Mouse (Mus musculus) midbrain, postnatal 0 days (tissue): ENCODE data around the gene Fgf10. TPM values are rescaled to one million over a fixed set of nuclear protein-coding genes. Genes with fewer than 3 reads are reported as not detected.

Experiments
- ATAC-seq: fragments of 200-750 bp; cut with Nextera tagmentation; 2 replicates; pipeline ENCODE4 v1.8.0; 2017; ENCODE audit warnings: moderate number of reproducible peaks, mild to moderate bottlenecking, moderate TSS enrichment, moderate library complexity; ENCODE audit not compliant: low FRiP score
- DNase-seq: peaks from one replicate; pipeline ENCODE4 v3.0.0-alpha.2; 2015; ENCODE audit warnings: low spot score
- H3K27ac ChIP-seq: fragments of 300-500 bp; sonication (generic); 2 replicates; pipeline ENCODE4 v1.5.1; 2014; ENCODE audit warnings: low read depth, mild to moderate bottlenecking, low read length, mixed read lengths
- H3K27me3 ChIP-seq: fragments of 300-500 bp; sonication (generic); 2 replicates; pipeline ENCODE4 v1.6.1; 2014; ENCODE audit warnings: low read length, control low read depth, mixed read lengths; ENCODE audit not compliant: insufficient read depth
- H3K36me3 ChIP-seq: fragments of 300-500 bp; sonication (generic); 2 replicates; pipeline ENCODE4 v1.6.1; 2014; ENCODE audit warnings: low read length, control low read depth, mixed read lengths; ENCODE audit not compliant: insufficient read depth
- H3K4me1 ChIP-seq: fragments of 300-500 bp; sonication (generic); 2 replicates; pipeline ENCODE4 v1.6.1; 2014; ENCODE audit warnings: mild to moderate bottlenecking, control low read depth, antibody characterized with exemption, low read length, mixed read lengths; ENCODE audit not compliant: insufficient read depth
- H3K4me2 ChIP-seq: fragments of 300-500 bp; sonication (generic); 2 replicates; pipeline ENCODE4 v1.6.1; 2014; ENCODE audit warnings: low read depth, mild to moderate bottlenecking, low read length, mixed read lengths; ENCODE audit not compliant: poor library complexity, severe bottlenecking
- H3K4me3 ChIP-seq: fragments of 300-500 bp; sonication (generic); 2 replicates; pipeline ENCODE4 v1.5.1; 2014; ENCODE audit warnings: low read depth, mild to moderate bottlenecking, low read length, moderate library complexity
- H3K9ac ChIP-seq: fragments of 300-500 bp; sonication (generic); replicated peaks from 2 replicates; pipeline ENCODE4 v1.6.1; 2014; ENCODE audit warnings: mild to moderate bottlenecking, low read length, moderate library complexity, mixed read lengths; ENCODE audit not compliant: poor library complexity, severe bottlenecking
- H3K9me3 ChIP-seq: fragments of 300-500 bp; sonication (generic); 2 replicates; pipeline ENCODE4 v1.6.1; 2016; ENCODE audit warnings: low read length, control low read depth
- CTCF ChIP-seq: IDR thresholded peaks from 2 replicates; pipeline ENCODE4 v1.5.1; 2016; ENCODE audit warnings: antibody characterized with exemption, mild to moderate bottlenecking
- WGBS: fragments of 180-500 bp; shearing (Covaris S2); extraction: QIAGEN DNeasy Blood & Tissue Kit; methylation state at CpG from one replicate; pipeline ENCODE4 v1.1.7; 2014; 5-methylcytosine and 5-hydroxymethylcytosine counted together
- polyA plus RNA-seq: library from polyadenylated mRNA; unstranded; fragments of >200 nt; fragmentation: Nextera tagmentation; extraction: Ambion mirVana; gene quantifications from 2 replicates; pipeline ENCODE4 v1.2.1, GENCODE M21; 2015
- total RNA-seq: library from RNA; depleted of rRNA; stranded (reverse); fragments of >200 nt; gene quantifications from 2 replicates; pipeline ENCODE4 v1.2.3, GENCODE M21; 2014

Gene Fgf10
- total and polyA plus RNA-seq, 2 experiments from 2014 or later: 0.60 to 2.2 TPM

DNA sequence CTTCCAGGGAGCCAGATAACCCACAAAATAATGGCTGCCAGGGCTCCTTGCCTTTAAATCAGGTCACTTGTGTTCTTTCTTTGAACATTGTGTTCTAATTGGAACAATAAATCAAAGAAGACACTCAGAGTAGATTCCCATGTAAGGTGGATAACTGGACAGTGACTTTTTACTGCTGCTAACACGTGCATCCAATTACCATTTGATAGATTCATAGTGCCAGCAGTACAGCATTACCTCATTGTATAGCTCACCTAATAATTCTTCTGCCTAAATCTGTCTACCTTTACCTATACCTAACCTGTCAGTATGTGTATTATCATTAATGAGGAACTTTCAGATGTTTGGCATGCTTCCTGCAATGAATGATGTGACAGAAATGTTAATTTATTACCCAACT, 52.1 kb downstream of the Fgf10 start:
- DNase-seq (no peak), ATAC-seq (no peak)
- WGBS: 60% methylated on average over 1 of the region's 1 CpGs
- no peaks in the 10 kb centered on the region for H3K4me1 ChIP-seq
- H3K27me3 ChIP-seq: no peaks in the 10 kb centered on the region
- no peaks in the 10 kb centered on the region for H3K36me3 ChIP-seq
- no peak overlapping the region for H3K27ac ChIP-seq
- H3K4me2 ChIP-seq: no peak overlapping the region
- TF ChIP-seq CTCF: no peak
- no peak overlapping the region for H3K4me3 ChIP-seq
- no peaks in the 10 kb centered on the region for H3K9me3 ChIP-seq
- H3K9ac ChIP-seq: no peak overlapping the region

DNA sequence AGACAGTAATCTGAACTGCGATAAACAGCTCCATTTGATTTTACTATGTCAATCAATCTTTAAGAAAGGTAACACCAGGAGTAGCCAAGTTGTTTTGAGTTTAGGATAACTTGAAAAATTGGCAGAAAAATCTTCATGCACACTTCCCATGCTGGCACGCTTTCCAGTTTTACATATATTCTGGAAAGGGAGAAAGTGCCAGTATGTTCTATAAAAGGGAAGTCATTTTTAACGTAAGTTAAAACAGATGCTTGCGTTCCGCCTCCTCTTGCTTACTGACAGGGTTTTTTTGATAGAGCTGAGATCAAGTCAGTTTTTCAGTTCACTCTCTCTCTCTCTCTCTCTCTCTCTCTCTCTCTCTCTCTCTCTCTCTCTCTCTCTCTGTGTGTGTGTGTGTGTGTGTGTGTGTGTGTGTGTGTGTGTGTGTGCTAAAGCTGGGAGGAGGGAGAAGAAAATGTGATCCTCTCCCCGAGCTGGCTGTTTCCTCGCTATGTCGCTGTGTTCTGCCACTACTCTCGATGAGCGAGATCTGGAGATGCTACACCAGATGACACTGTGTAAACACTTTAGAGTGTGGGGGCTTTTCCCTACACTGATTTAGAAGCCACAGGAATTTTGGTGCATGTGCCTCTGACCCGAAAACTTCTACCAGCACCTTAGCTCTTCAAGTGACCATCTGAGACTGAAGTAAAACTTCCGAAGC, 62.4 kb downstream of the Fgf10 start:
- Histone ChIP-seq H3K9me3 (no peaks in the 10 kb centered on the region), H3K4me1 (no peaks in the 10 kb centered on the region), H3K9ac (no peak overlapping the region), H3K27me3 (no peaks in the 10 kb centered on the region), H3K4me3 (no peak overlapping the region), H3K4me2 (no peak overlapping the region), H3K27ac (no peak overlapping the region), H3K36me3 (no peaks in the 10 kb centered on the region)
- 85% methylated on average over 12 of the region's 12 CpGs for WGBS
- DNase-seq: no peak
- no peak for ATAC-seq
- no peak for TF ChIP-seq CTCF

DNA sequence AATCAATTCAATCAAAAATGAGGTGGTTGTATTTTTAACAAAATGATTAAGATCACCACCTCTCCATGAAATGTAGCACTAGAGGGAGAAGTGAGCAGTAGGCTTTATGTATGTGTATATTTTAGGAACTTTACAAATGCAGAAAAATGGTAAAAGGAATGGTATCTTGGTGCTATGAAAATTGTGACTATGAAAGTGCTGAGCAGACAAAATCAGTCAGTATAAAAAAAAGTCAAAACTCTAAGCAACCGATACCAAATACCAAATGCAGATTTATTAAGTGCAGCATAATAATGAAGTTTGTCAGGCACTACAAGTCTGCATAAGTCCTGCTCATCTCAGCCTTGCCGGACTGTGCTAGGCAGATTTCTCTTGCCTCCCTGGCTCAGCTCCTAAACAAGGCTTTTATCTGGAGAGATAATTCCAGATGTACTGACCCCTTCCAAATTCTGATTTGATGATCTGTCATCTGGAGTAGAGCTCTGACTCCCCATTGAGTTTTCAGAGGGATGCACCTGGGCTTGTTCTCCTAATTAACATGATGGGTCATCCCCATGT, 70.3 kb downstream of the Fgf10 start:
- H3K9me3 ChIP-seq: no peaks in the 10 kb centered on the region
- H3K36me3 ChIP-seq: no peaks in the 10 kb centered on the region
- H3K27me3 ChIP-seq: no peaks in the 10 kb centered on the region
- TF ChIP-seq CTCF: no peak
- ATAC-seq (no peak), DNase-seq (no peak)
- H3K4me3 ChIP-seq: no peak overlapping the region
- 83% methylated on average over 2 of the region's 2 CpGs for WGBS
- no peak overlapping the region for H3K4me2 ChIP-seq
- H3K4me1 ChIP-seq: no peaks in the 10 kb centered on the region
- no peak overlapping the region for H3K9ac ChIP-seq
- H3K27ac ChIP-seq: no peak overlapping the region

DNA sequence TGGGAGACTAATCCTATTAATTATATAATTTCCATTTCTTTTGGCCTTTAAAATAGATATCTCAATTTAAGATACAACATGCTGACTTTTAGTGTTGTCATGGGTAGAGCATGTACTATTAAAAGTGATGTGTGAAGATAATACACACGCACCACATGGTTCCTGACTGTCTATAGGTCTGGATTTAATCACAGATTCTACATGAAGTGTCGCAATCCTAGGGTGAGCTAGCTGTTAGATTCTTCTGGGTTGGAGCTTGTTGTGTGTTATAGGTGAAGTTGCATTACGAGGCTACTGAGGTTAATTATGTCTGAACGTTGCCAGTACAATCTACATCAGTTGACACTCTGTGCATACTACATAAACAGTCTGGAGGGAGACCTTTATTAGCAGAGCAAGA, 73.2 kb downstream of the Fgf10 start:
- no peak for DNase-seq
- no peaks in the 10 kb centered on the region for H3K27me3 ChIP-seq
- no peak overlapping the region for H3K4me3 ChIP-seq
- no peak for ATAC-seq
- 84% methylated on average over 4 of the region's 4 CpGs for WGBS
- H3K9ac ChIP-seq: no peak overlapping the region
- no peak overlapping the region for H3K4me2 ChIP-seq
- H3K4me1 ChIP-seq: no peaks in the 10 kb centered on the region
- H3K27ac ChIP-seq: no peak overlapping the region
- no peaks in the 10 kb centered on the region for H3K9me3 ChIP-seq
- H3K36me3 ChIP-seq: no peaks in the 10 kb centered on the region
- no peak for TF ChIP-seq CTCF

DNA sequence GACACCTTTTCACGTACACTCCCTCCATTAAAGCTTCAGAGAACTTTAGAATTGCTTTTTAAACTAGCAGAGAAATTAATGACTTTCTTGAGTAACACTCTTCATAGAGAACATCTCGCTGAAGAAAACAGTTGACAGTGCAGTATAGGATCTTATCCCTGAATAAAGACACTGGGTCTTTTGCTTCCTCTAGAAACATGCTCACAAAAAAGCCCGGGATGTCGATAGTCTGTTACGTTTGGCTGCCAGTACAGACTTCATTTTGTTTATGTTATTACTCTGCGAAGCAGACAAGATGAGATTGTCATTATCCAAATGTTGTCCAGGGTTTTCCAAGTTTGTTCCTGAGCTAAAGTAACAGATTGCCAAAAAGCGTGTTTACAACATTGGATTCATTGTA, 75.2 kb downstream of the Fgf10 start:
- Histone ChIP-seq H3K4me3 (no peak overlapping the region), H3K4me2 (no peak overlapping the region), H3K4me1 (no peaks in the 10 kb centered on the region), H3K9me3 (no peaks in the 10 kb centered on the region), H3K36me3 (no peaks in the 10 kb centered on the region), H3K27ac (no peak overlapping the region), H3K27me3 (no peaks in the 10 kb centered on the region), H3K9ac (no peak overlapping the region)
- DNase-seq (no peak), ATAC-seq (no peak)
- 93% methylated on average over 7 of the region's 7 CpGs for WGBS
- no peak for TF ChIP-seq CTCF

DNA sequence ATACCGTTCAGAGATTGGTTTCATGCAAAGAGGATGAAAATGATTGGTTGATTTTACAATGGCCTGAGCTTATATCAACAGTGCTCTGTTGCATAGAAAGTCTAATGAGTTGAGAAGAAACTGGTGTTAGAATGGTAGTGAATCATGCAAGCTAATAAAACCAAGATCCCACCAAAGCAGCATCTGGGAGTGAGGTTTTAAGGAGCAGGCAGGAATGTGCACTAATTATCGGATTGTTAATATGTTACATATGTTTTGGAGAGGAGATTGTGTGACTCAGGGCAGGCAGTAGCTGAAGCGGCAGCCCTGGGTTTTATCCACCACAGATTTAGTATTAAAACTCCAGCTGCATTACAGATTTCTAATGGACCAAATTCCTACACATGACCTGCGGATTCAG, 76.8 kb downstream of the Fgf10 start:
- H3K9me3 ChIP-seq: no peaks in the 10 kb centered on the region
- no peaks in the 10 kb centered on the region for H3K4me1 ChIP-seq
- no peak overlapping the region for H3K4me2 ChIP-seq
- no peaks in the 10 kb centered on the region for H3K36me3 ChIP-seq
- H3K27ac ChIP-seq: no peak overlapping the region
- DNase-seq (no peak), ATAC-seq (no peak)
- no peak for TF ChIP-seq CTCF
- H3K4me3 ChIP-seq: no peak overlapping the region
- no peaks in the 10 kb centered on the region for H3K27me3 ChIP-seq
- WGBS: 82% methylated on average over 4 of the region's 4 CpGs
- no peak overlapping the region for H3K9ac ChIP-seq
